Mouse (Mus musculus) adrenal gland, adult 8-10 months (tissue): ENCODE measurements around the gene Naf1. TPM values are rescaled to one million over a fixed set of nuclear protein-coding genes. Genes with fewer than 3 reads are reported as not detected.

ENCODE experiments used
- DNase-seq: peaks from one replicate; pipeline ENCODE4 v3.0.0; 2022
- total RNA-seq, 4 experiments: library from RNA; stranded (reverse); gene quantifications; 2 replicates each; pipeline ENCODE4 v1.2.4; 2022

Gene Naf1
- total RNA-seq, result 10 to 100 TPM; 13.1 to 16.1 (median 14.5) TPM

DNA sequence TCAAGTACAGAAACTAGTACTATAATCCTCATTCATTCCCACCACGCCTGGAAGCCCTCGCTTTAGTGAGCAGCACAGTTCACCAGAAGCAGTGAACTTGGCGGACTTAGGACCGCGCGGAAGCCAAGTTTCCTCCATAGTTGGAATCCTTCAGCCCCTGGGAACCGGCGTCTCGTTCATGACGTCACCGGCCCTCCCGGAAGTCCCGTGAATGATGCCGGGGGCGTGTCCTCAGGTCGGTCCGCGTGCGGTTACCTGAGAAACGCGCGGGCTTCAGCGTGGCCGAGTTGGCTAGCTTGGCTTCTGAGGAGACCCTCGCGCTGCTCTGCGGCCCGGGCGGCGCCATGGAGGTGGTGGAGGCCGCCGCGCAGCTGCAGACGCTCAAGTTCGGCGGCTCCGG is at the start of gene Naf1:
Naf1 (plus strand) TSS at position 195 of the 400 bp plus-strand sequence.
- DNase-seq, result peak; percentile 91

DNA sequence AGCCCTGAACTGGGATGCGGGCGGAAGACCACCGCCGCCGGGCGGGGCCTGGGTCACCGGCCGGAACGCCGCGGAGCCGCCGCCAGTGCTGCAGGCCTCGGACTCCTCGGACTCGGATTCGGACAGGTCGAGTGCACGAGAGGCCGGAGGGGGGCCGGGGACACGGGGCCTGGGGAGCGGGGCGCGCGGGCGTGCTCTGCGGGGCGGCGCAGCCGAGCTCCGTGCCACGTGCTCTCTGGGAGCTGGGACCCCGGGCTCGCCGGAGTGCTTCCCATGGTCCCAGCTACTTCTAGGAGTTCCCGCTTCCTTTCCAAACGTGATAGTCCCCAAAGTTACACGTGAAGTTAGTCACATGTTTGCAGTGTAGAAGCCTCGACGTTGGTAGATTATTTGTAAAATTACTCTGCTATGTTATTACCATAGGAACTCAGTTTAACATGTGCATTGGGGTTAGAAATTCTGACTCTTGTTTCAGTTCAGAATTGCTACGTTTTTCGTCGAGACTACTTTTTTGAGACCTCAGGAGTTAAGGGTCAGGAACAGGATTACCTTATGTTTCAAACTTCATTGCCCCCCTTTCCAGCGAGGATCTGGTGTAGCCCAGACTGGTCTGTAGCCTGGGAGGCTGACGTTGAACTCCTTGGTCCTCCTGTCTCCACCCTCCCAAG is 1.0 kb downstream of the Naf1 start:
- no peak for DNase-seq

DNA sequence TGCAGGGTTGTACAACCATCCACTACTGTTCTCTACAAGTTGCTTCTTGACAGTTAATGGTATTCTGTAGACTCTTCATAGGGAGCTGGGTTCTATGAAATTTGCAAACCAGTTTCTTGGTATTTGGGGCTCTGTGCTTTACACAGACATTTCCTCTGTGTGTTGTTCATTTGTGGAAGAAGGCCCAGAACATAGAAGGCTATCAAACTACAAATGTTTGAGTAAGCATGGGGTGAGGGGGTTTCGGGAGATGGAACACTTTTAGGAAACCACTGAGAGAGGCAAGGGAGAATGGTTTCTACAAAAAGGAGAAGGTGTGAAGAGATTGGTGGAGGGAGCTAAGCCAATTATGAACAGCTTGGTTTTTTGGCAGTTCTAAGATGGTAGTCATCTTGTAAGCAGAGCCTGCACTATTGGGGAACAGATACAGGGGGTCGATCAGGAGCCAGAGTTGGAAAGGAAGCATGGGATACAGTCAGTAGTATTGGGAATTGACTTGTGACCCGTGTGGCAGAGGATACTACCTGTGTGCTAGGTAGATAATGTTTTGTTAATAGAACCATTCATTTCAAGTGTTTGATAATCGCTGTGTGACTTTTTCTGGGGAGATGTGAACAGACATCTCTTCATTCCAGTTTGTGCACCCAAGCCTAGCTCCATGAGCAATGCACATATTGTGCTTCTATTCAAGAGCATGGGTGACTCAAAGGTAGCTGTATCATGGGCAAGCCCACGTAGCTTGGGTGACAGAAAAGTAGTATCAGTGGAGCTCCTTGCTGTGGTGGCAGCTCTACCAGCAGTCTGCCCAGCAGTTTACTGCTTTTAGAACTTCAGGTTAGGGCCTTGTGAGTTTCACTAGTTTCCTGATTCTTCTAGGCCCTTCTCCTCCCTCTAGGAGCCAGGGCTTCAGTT is 1.8 kb downstream of the Naf1 start:
- DNase-seq, result no peak

DNA sequence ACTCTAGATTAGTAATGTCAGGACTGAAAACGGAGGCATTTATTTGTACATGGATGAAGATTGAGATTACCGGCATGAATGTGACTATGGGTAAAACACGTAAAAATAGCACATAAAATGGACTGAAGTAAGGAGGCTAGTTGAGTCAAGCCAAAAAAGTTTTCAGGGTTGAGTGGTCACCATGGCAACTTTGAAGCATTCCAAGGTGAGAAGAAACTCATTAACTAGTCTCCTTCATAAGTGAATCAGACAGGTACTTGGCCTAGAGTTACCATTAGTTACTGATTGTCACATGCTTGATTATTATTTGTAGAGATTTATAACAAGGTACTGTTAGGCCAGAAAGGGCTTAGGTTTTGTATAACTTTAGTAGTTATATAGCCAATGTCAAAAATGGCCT is 3.7 kb downstream of the Naf1 start:
- no peak for DNase-seq

DNA sequence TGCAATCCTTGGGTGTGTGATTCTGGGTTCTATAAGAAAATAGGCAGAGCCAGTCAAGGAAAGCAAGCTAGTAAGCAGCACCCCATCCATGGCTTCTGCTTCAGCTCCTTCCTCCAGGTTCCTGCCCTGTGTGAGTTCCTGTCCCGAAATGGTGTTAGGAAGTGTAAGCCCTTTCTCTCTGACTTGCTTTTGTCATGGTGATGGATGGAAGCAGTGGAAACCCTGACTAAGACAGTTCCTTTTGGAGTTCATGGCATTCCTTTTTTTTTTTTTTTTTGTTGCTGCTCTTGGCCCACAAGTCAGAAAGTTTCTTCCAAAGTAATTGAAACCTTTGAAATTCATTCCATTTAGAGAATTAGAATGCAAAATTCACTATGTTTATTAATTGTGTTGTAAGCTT is 5.1 kb downstream of the Naf1 start:
- no peak for DNase-seq

DNA sequence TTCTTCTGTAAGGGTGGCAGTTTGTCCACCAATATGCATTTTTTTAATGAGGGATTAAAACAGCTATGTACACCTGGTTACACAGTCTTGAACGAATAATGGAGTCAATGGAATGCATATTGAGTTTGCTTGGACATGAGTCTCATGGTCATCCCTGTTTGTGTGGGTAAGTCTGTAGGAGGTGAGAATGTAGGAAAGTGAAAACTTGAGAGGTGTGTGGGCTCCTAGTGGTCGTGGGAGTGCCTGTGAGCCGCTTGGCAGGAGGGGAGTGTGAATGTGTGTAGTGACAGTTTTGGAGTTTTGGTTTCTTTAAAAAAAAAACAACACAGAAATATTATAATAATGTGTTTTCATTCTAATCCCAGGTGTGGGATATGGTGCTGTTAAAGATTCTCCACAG is 7.7 kb downstream of the Naf1 start:
- DNase-seq, result no peak

DNA sequence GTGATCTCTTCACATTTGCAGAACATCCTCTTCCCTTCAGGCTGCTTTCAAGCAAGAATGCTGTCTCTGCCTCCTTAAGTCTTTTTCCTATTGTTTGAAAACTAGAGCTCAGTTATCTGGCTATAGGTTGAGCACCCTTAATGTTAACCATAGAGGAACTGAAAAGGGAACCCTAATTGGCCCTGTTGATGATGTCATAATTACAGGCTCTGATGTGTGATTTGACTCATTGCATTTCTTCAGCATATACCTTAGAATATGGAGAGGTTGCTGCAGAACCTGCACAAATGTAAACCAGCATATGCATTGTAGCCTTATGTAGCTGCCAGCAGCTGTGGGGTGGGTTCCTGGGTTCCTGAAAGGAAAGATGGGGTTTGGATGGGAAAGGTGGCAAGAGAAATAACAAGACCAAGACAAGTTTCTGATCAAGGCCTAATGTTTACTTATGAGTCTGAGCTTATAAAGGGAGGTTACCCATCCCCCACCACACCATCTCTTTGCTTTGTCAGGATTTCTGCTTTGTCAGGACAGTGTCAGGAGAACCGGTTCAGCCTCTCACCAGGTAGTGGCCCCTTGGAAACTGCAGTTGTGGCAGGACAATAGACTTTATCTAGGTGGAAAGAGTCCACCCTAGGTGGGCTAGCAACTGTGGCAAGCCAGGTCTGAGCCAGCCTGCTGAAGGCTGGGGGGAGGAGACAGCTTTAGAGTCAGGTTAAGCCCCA is 9.4 kb downstream of the Naf1 start:
- DNase-seq, result no peak

DNA sequence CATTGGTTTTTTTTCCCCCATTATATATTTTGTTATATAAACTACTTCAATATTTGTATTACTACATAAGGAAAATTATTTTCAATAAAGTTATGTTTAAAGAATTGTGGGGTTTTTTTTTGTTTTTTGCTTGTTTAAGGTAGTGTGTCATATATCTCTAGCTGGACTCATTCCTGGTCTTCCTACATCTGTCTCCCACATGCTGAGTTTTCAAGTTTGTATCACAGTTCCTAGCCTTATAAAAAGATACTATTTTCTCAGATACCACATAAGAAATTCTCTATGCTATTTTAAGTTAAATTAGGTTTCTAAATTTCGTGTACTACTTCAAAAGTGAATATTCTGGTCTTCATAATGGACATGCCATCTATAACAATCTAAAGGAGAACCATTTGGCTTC is 23.8 kb downstream of the Naf1 start:
- no peak for DNase-seq

DNA sequence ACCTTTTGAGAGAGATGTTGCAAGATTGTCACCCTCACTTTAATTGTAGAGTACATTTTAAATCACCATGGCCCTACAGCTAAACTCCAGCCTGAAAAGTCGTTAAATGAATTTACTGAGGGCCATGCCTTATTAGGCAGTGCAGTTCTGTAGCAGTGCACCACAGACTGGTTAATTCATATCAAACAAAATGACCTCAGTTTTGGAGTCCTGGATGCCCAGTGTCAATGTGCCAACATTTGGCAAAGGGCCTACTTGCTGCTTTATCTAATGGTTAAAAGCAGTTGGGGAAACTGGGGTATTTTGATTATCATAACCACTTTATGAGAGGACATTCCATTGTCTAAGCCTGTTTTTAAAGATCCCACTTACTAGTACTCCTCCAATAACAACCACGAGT is 31.9 kb downstream of the Naf1 start:
- no peak for DNase-seq

DNA sequence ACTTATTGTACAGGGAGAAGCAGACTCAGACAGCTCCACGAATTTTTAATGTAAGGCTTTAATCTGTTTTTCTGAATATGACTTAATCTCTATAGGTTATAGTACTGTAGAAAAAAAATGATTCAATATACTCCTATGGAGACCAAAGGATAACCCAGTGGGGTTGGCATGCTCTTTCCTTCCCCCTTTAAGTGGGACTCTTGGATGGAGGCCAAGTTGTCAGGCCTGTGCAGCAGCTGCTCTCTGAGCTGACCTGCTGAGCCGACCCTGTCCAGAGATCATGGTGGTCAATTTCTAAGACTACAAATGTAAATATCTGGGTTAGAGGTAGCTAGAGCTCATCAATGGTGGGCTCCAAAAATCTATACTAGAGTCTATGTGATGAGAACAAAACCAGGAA is 45.0 kb downstream of the Naf1 start:
- no peak for DNase-seq

DNA sequence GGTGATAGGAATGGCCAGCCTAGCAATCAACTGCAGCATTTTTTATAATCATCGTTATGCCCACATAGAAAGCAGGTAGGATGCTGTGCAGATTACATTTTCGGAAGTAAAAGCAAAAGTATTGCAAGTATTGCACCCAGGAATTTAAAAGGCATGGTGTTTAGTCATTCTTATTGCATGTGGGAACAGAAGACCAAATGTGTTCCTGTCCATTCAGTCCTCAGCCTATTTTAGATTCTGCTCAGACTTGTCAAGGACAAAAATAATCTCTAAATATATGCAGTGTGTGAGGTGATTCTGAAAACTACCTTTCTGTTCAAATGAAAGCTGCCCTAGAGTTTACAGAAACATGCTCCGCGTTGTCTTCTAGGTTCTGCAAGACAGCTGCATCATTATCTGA is 45.5 kb downstream of the Naf1 start:
- no peak for DNase-seq

DNA sequence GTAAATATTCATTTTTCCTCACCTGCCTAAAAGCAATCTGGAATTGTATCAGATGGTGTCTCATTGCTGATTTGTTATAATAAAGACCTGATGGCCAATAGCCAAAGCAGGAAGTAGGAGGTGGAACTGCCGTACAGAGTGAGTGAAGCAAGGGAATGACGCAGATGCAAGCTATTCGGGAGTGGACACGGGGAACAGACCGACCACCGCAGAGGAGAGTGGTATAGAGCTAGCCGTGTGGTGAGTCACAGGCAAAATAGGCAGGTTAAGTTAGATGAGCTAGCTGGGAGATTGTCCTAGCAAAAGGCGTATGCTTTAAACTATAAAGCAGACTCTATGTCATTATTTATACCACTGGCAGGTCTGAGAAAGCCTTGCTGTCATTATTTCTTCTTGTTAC is 46.1 kb downstream of the Naf1 start:
- no peak for DNase-seq

DNA sequence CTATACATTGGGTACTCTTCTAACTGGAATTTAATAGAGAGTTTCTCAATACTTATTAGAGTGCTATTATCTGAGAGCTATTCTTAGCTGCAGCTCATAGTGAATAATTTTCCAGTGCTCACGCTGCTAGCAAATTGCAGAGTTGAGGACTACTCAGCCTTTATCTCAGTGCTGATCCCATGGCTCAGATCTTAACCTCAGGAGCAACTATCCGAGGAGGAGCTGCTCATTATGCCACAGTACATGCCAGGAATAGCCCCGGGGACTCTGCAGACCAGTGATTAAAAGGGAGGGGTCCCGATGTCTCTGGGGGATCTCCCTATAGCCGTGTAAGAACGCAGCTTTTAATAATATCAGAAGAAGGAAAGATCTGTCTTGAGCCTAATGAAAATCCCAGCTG is 50.7 kb downstream of the Naf1 start:
- DNase-seq, result no peak

DNA sequence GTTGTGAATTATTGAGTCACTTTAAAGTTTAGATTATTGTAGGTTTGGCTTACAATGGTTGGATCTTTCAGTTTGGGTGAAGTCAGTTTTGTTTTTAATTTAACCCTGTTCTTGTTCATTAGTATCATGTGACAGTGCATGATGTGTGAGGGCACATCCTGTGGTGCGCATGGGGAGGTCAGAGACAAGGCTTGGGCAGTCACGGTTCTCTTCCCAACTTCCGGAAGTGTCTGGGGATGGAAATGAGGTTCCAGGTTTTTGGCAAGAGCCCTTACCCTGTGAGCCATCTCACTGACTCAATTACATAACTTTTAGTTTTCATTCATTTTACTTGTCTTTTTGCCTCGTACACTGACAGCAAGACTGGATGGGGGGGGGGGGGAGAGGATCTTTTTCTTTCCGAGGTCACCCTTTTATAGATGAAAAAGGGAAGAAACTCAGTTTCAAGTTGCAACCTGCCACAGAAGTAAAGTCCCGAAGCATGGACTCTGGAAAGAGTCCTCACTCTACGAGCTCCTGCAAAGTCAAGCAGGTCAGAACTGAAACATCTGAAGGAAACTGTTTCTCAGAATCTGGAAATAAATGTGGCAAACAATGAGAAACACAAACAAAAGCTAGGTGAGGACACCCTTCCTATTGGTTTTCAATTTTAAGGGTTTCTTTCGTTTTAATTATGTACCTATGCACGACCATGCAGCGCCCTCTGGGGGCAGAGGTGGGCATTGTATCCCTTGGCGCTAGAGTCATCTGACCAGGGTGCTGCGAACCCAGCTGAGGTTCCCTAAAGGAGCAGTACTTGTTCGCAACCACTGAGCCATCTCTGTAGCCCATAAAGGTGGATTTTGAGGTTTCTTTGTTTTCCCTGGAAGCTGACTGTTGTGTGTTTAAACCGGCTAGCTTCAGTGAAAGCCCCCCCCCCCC is 53.9 kb downstream of the Naf1 start:
- DNase-seq, result peak; percentile 9

DNA sequence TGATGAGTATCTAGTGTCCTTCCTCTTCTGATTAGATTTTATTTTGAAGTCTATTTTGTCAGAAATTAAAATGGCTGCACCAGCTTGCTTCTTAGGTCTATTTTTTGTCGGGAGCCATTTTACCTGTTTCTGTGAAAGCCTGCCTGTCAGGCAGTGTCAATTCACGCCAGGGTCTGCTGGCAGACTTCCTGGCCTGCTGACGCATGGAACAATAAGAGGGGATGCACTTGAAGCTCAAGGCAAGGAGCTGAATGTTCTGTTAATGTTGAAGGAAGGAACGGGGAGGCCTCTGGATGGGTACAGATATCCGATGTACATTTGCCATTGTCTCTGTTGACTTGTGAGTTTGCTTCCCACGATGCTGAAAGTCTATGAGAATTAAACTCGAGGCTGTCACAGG is 56.0 kb downstream of the Naf1 start:
- DNase-seq, result no peak

DNA sequence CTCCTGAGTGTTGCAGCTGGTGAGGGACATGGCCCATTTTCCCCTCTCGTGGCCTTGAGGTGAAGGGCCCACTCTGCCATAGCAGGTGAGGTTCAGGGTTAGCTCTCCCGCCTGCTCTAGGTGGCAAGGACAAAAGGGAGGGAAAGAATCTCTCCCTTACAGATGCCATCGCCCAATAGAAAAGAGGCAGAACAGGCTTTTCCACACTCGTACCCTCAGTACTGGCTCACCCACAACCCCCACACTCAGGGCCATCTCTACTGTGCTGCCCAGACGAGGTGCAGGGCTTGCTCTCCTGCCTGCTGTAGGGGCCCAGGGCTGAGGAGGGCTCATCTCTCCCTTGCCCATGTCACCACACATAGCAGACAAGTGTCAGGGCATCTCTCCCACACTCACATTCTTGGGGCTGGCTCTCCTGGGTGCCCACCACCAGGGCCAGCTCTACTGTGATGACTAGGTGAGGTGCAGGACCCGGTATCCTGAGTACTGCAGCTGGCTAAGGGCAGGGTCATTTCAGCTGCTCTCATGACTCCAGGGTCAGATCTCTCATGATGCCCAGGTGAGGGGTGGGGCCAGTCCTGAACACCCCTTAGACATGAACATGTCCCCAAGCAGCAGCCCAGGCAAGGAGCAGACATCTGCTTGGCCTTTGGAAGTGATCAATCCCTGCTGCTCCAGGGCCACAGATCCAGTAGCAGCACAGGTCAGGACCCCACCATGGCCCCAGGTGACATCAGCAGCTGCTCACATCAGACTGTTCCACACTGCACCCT is 57.9 kb downstream of the Naf1 start:
- DNase-seq, result no peak

DNA sequence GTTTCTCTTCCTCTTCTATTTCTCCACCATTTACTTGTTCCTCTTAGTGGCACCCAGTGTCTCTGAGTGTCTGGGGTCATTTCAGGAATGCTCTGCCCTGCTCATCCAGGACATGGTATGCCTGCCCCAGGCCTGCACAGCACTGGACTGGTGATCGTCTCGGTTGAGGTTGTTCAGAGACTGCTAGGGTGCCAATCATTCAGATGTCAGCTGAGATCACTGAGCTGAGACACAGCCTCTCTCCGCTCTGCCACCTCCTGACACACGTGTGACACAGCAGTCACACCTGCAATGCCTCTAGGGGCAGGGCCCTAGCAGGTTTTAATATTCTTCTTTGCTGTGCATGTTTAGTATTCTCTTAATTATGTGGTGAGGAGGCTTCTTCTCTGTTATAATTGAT is 58.5 kb downstream of the Naf1 start:
- no peak for DNase-seq

DNA sequence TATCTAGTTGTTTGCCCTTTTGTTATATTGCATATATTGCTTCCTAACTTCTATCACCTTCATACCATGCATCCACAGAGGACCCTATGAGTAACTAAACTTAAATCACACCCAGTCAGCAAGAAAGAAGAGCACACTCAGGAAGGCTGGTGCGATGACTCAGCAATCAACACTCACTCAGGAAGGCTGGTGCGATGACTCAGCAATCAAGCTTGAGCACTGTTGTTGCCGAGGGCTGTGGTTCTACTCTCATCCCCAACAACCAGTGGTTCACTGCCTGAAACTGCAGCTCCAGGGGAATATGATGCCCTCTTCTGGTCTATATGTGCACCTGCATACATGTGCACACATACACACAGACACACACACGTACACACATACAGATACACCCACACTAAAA is 73.7 kb downstream of the Naf1 start:
- DNase-seq, result no peak

DNA sequence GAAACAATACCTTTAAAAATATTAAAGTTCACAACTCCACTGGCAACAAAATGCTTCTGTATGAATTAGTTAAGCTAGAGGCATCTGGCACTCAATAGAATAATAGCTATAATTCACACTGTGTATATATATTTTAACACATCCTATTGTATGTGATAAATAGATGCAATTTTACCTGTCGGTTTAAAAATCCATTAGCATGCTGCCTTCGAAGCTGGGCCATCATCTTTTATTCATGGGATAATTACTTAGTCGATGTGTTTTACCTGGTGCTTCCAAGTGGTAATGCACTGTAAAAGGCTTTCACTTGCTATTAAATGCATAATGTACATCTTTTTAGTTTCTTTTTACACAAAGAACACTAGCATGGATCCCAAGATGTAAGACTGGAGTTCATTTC is 76.2 kb downstream of the Naf1 start:
- DNase-seq, result no peak
